Mouse (Mus musculus) layer of hippocampus, postnatal 36 days (tissue): Measurements from ENCODE around the gene Ccdc33. TPM values are rescaled to one million over a fixed set of nuclear protein-coding genes. Genes with fewer than 3 reads are reported as not detected.

ENCODE experiments used
- DNase-seq, 2 experiments: peaks; one replicate each; pipeline ENCODE4 v3.0.0; 2022
- total RNA-seq, 2 experiments: library from RNA; stranded (reverse); gene quantifications; 2 replicates each; pipeline ENCODE4 v1.2.3; 2021

The Ccdc33 gene
- under 1 TPM; 0.30 to 0.73 TPM for total RNA-seq

DNA sequence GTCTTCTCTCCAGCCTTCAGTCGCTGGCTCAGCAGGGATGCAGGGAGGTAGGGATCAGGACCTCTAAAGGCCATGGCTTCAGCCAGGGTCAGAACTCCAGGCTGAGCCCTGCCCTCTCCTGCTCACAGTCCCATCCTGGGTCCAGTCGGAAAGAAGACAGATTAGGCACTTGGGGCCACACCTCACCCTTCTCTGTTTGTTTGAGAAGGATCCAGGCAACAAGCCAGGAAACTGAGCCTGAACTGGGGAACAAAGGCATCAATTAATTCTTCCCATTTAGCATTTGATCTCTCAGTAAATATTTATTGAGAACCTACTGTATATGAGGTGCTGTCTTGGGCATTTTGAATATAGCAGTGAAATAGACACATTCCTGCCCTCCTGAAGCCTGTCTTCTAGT lies at the start of gene Ccdc33:
TSS of gene Ccdc33 (minus strand) at position 153 of the 400 bp plus-strand sequence.
- DNase-seq = no peak

DNA sequence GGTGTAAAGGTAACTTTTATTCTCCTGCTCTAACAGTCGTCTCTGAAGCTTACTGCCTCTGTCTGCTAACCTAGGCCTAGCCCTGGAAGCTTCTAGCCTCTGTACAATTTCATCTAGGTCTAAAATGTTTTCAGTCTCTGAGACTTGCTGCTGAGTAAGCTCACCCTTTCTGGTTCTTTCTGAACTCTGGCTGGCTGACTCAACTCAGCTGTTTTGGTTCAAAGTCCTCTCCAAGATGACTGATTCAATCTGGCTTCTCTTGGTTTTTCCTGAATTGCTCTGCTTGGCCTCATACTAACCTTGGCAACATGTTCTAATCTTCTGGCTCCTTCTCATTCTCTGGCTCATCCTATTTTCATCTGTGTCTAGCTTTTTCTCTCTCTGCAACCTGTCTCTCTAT lies 47.2 kb upstream of the Ccdc33 start:
- DNase-seq = no peak

DNA sequence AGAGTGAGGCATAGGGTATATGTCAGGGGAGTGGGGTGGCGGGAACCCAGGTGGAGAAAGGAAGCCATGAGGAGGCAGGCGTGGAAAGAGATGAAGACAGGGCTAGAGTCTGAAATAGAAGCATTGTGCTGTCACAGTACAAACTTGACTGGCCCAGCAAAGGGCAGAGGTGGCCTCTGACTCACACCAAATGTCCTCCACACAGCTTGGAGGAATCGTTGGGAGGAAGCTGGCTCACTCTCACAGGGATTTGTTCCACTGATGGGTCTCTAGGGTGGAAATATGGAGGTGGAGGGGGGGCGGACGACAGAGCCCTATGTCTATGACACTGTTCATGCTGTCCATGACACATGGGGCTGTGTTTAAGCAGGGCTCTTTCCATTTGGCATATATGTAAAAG lies 44.5 kb upstream of the Ccdc33 start:
- DNase-seq = no peak

DNA sequence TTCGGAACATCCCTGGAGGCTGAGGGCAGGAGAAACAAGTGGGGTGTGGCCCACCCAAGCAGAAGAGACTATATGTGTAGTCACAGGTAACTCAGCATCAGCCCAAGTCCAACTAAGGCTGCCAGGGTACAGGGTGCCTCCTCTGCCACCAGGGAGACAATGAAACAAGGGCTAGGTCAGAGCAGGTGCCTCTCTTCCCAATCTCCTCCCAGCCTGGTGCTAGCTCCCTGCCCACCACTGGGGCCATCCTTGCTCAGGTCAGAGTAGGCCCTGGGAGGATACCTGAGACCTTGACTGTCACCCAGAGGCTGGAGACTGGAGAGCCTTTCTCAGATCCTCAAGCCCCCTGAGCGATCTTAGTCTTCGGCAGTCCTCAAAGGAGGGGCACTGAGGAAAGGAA lies 43.5 kb upstream of the Ccdc33 start:
- no peak for DNase-seq

DNA sequence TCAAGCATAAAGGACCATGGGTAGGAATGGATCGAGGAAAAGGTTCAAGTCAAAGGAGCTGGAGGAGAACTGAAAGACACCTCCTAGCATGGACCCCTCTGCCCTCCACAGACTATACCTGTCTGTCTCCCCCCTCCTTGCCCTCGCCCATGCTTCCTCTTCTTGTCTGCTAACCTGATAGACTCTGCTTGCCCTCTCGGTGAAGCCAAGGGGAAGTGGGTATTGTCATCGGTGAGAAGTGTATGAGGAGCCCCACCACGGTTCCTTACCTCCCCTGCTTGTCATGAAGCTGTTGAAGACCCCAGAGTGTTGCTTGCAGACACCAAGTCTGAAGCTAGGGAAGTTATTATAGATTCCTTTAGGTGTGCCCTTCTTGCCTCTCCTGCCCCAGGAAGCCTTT lies 41.7 kb upstream of the Ccdc33 start:
- DNase-seq = no peak

DNA sequence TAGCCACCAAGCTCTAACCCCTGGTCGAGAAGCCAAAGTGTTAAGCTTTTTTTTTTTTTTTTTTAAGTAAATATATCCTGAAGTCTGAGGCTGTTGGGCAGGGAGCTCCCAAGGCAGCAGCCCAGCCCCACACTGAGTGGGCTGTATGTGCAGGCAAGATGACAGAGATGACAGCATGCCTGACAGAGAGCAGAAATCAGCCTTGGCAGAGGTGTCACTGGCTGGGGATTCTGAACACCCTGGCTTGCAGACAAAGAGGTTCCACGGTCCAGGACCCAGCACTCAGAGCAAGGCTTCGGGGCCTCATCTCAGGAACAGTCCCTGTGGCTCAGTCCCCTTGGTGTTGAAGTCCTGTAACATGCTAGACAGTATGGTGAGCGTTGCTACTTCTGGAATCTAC lies 41.2 kb upstream of the Ccdc33 start:
- no peak for DNase-seq

DNA sequence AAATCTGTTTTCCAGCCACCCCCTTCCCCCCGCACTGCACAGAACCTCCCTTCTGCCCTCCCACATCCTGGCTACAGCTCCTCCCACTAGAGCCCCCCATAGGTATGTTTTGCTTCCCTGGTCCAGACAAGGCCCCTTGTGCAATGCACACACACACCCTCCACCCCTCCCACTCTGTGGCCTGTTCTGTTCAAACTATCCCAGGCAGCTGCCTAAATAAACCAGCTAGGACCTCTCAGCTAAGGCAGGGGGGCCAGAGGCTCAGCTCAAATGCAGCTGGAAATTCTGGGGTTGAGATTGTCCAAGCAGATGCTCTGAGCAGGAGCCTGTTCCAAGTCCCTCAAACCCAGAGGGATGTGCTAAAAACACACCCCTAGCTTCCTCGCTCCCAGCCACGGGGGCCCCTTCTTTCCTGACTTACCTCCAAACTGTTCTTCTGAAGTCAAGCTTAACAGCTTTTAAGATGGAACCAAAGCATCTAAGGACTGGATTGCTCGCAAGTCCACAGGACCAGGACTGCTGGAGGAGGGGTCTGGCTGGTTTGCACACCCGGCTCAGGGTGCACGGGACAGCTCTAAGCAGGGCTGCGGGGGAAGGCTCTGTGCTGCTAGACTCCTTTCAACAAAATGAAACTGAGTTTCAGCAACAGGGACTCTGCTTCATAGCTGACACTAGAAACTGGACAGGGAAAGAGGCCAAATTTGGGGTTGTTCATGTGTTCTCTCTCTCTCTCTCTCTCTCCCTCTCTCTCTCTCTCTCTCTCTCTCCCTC lies 40.1 kb upstream of the Ccdc33 start:
- no peak for DNase-seq

DNA sequence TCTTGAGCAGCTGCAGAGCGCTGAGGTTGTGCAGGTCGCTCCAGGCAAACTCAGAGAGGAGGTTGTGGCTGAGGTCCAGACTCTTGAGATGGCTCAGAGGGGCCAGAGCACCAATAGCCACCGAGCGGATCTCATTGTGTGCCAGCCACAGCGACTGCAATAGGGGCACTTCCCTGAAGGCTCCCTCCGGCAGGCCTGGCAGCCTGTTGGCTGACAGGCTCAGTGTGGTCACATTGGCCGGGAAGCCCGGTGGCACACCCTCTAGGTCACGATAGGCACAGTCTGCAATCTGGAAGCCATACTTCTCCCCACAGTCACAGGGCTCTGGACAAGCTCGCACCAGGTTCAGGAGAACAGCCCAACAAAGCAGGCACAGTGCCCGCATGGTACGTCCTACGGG lies 39.2 kb upstream of the Ccdc33 start:
- no peak for DNase-seq

DNA sequence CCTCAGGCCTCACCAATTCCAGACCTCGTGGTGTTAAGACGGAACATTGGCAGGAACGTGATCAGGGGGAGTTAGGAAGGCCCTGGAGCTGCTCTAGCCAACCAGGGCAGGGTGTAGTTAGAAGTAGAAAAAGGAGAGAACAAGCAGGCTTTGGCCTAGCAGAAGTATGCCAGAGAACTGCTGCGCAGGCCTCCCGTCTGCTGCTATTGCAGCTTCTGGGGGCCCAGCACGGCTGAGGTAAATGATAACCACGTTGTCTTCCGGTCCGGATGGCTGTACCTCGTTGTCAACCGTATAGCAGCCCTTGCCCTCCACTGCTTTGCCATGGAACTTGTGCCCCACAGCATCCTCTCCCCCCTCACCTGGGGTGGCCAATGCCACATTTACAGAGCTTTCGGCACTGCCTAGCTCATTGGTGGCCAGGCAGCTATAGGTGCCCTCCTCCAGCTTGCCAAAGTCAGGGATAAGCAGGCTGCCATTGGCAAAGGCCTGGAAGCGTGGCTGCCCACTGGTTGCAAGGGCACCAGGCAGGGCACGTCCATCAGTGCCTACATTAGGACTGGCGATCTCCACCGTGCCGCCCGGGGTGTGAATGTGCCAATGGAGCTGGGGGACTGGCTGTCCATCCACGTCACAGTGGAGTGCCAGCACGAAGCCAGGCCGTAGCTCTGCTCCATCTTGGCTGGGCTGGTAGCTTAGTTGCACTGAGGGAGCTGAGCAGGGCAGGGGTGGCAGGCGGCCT lies 38.4 kb upstream of the Ccdc33 start:
- no peak for DNase-seq

DNA sequence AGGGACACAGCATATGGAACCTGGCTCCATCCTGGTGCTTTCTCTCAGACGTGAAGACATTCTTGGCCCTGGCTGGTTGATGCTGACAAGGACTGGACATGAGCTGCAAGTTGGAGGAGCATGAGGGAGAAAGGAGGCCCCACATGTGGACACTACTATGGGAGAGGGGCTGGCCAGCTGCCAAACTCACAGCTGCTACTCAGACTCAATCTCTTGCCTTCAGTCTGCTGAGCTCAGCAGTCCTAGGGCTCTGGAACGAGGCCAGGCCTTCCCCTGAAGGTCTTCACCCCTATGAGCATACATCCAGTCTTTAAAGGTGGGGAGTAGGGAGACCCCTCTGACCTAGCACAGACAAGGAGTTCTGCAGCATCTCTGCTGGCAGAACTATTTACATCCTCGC lies 36.7 kb upstream of the Ccdc33 start:
- DNase-seq = no peak

DNA sequence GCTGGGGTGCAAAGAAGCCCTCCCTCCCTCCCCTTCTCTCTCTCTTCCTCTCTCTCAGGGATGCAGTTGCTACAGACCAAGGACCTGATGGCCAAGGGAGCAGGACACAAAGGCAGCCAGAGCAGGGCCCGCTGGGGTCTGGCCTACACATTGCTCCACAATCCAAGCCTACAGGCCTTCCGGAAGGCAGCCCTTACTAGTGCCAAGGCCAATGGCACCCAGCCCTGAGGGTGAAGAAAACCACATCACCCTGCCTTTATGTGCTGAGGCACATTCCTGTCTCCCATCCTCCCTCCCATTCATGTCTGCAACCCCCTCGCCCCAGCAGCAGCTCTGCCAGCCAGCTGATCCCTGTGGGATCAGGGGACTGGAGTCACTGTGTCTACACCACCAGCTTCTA lies 34.5 kb upstream of the Ccdc33 start:
- no peak for DNase-seq

DNA sequence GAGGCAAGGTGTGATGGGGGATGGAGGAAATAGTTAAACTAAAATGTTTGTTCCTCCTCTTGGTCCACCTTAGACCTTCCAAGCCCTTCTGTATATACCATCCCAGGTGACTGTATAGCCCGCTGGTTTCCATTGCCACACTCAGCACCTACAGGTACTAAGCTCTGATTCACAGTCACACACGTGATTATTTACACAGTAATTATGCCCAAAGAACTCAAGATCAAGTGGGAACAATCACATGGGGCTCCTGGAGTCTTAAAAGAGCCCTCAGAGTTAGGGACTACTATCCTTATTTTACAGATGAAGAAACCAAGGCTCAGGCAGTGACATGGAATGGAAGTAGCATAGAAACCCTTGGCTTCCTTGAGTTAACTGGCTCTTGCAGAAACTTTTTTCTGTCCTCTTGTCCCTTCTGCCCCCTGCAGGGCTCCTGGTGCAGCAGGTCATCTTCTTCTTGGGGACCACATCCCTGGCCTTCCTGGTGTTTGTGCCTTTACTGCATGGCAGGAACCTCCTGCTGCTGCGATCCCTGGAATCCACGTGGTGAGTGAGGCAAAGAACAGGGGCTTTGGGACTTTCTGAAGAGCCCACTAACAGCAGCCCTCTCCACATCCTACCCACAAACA lies 32.2 kb upstream of the Ccdc33 start:
- no peak for DNase-seq

DNA sequence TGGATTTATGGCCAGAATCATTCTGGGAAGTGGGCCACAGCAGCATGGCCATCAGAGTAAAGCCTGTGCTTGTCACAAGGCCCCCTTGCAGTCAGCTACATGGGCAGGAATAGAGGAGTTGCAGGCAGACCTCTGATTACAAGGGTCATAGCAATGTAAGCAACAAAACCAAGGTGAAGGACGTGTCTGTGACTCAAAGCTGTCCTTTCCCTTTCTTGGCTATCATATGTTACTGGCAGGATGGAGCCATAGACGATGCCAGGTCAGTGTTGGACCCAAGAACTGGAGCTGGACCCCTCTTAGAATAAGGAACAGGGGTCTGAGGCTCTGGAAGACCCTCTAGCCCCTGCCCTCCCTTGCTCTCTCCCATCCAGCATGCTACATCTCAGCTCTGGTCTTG lies 30.2 kb upstream of the Ccdc33 start:
- no peak for DNase-seq

DNA sequence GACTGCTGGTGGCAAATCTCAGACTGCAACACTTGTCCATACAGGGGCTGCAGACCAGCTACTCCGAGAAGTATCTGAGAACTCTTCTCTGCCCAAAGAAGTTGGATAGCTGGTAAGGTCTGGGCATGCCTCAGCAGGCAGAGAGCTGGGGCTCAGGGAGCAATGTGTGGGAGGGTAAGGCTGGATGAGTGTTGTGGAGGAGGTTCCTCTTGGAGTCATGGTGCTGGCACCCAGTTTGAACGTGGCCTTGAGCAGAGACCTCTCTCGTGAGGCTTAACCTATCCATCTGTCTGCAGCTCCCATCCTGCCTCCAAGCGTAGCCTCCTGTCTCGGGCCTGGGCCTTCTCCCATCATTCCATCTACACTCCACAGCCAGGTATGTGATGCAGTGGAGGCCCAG lies 26.8 kb upstream of the Ccdc33 start:
- DNase-seq = no peak

DNA sequence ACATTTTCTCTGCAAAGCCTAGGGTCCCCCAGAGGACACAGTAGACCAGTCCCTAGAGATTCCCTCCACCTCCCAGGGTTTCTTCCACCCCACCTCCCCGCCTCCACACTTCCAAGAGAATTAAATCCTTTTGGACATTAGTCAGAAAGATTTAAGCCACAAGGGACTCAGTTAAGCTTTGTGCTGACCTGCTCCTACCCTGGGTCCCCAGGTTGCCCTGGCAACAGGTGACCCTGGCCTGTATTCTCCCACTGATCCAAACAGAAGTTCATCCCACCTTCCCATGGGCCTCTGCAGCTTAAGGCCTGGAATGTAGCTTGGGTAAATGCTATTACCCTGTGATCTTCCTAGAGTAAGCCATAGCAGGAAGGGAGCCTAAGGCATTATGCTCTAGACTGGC lies 26.0 kb upstream of the Ccdc33 start:
- no peak for DNase-seq

DNA sequence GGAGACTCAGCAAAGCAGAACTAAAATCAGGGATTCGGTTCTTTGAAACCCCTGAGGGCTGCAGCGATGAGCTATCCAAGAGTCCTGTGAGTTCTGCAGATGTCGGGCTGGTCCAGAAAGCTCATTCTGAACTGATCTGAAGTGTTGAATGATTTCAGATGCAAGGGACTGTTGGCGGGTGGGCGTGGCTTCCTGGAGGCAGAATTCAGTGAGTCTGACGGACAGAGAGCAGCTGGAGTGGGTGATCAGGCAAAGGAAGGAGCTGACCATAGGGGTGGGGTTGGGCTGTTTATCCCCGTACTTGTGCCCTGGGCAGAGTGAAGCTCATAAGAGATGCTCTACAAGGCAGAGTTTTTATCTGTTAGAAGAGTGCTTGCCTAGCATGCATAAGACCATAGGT lies 24.8 kb upstream of the Ccdc33 start:
- no peak for DNase-seq

DNA sequence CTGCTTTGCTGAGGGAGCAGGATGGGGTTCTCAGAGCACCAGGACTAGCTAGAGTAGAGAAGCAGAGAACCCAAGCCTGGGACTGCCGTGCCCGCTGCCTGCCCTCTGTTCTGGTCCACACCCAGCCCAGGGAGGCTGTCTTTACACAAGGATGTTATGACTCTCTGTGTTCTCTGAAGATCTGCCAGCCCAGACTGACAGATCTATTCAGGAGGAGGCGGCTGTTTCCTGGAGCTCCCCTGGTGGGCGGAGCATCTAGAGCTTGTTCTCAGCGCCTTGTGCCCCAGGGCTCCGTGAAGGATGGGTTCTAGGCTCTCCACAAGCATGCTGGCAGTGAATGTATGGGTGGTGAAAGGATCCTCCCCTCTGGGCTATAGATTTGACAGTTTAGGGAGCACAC lies 21.3 kb upstream of the Ccdc33 start:
- peak; percentile 56 to 62 for DNase-seq

DNA sequence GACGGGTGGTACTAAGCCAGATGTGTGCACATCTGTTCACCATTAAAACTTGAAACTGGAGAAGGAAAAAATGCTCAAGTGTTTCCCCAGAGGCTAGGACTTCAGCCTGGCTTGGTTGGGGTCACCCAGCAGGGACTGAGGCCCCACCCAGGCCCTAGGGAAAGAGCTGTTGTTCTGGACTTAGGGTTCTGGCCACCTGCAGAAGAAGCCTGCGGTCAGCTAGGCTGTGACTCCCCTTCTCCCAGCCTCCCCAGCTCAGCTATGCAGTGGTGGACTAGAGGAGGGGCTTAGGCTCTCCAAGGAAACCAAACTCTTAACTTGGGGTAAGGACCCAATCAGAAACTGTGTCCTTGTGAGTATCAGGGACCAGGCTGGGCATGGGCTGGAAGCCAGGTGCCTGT lies 17.3 kb upstream of the Ccdc33 start:
- DNase-seq = no peak

DNA sequence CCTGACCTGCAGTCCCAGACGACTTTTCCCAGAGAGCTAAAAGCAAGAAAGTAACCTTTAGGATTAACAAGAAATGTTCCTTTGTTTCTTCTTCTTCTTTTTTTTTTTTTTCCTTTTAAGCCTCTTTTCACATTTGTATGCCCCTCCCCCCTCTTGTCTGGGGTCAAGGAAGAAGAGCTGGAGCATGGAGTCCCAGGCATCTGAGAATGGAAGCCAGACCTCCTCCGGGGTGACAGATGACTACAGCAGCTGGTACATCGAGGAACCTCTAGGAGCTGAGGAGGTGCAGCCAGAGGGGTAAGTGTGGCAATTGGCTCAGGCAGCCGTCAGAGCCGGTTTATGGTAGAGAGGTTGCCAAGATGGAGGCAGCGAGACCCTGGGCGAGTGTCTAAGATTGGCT lies 16.3 kb upstream of the Ccdc33 start:
- DNase-seq = no peak

DNA sequence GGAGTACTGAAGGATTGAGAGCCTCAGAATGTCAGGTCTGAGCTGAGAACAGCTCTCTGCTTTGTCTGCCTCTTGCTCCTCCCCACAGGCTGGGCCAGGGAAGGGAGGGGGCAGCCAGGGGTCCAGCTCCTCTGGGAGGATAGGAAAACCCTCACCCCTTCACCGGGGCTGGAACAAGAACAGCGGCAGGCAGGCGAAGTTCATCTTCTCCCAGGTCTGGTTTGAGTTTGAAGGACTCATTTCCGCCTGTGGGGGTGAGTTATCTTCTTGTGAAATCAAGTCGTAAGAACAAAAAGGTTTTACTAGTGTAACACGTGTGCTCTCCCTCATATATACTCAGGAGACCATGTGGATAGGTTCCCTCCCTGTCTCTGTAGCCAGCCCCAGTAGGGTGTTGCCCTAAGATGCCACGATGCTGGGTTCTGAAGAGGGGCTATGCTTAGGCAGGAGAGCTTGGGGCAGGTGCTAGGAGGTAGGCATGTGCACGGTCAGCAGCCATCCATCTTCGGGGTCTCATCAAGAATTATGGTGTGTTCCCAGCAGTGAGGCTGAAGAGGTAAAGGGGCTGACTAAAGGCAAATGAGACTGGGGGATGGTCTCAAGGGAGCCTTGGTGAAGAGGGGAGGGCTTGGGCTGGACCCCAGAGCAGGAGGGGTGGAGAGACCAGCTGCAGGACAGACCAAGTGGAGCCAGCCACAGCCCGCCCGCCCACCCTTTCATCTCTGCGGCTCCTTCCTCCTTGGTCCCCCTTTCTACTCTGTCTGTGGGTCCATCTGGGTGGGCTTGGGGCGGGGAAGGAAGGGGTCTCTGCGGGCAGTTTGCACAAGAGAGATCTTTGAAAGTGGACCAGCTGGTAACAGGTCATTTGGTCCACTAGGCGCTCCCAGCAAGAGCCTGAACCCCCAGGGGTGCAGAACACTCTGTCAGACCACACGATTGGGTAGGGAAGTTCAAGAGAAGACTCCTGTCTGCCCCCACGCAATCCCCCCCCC lies 15.6 kb upstream of the Ccdc33 start:
- DNase-seq = no peak

DNA sequence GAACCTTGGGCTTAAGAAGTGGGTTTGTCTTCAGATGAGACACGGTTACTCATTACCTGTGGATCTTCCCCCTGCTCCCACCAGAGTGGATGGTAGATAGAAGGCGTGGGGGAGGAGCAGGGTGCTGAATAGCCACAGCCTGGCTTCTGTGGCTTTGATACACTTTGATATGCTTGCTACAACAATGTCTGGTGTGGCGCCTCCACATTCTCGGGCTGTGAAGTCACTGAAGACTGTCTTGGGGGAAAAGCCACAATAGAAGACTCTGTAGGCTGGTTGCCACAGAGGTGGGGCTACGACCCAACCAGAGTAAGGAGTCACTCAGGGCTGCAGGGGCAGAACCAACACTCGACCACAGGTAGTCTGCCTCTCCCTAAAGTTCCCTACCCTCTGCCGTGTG lies 13.1 kb upstream of the Ccdc33 start:
- DNase-seq = no peak

DNA sequence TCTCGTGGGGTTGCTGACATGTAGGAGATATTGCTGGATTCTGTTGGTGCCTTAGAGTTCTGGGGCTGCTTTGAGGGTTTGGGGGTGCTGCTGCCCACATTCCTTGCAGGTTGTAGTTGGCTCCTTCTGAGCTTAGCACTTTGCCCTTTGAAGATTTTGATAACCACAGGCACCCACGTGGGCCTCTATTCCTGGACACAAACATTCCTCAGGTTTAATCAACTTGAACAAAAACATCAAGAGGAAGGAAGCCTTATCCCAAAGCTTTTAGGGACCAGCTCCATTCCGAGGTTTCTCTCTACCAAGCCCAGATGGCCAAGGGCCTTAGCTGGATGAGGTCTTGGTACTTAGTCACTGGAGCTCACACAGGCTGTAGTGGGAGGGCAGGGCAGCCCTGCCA lies 12.3 kb upstream of the Ccdc33 start:
- no peak for DNase-seq

DNA sequence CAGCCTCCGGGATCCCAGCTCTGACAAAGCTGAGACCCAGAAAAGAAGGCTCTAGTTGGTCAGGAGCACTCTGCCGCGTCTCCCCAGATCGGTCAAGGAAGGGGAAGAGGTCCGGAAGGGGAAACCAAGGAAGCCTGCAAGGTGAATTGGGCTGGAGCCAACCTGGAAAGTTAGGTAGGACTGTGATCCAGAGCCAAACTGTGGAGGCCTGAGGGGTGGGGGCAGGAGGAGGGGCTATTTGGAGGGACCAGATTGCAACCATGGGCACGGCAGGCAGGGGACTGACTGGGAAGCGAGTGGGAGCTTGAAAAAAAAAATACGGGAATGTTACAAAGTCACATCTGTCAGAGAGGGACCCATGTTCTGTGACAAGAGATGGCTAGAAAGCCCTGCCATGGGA lies 10.9 kb upstream of the Ccdc33 start:
- no peak for DNase-seq
